Comparison of ENCODE assay signal across 18 mouse cellular contexts in genomic region chr1:156769163-156769562, GRCm38 (mm10).
"Had no signal": no experiment of that assay in that cellular context is flagged by ENCODE, and none has a peak within 500 bp of the region (broad histone marks: within the 10 kb centered on the region; RNA-seq: fewer than 3 reads in every experiment).

No protein-coding gene starts in this region.

- H3K36me3 ChIP-seq: liver, embryonic 13.5 days; lung, embryonic 15.5 days; midbrain, embryonic 15.5 days; neural tube, embryonic 13.5 days; stomach, embryonic 15.5 days had no signal

- H3K27ac ChIP-seq: left cerebral cortex, adult 2 months; liver, embryonic 13.5 days; lung, embryonic 15.5 days; macrophage; midbrain, embryonic 15.5 days; neural tube, embryonic 13.5 days; stomach, embryonic 15.5 days had no signal

- H3K4me3 ChIP-seq: left cerebral cortex, adult 2 months; liver, embryonic 13.5 days; lung, embryonic 15.5 days; megakaryocyte, embryonic 14.5 days; midbrain, embryonic 15.5 days; neural tube, embryonic 13.5 days; stomach, embryonic 15.5 days had no signal

- DNase-seq: kidney, adult 18-20 months; kidney, postnatal 25 days; liver, embryonic 13.5 days; liver, postnatal 0 days; lung, postnatal 14 days; retina, postnatal 1 day; right cerebral cortex, postnatal 4 days; spleen, adult 18-20 months; thymus, adult 2 months; thymus, postnatal 36 days had no signal

- H3K4me2 ChIP-seq: liver, embryonic 13.5 days; lung, embryonic 15.5 days; midbrain, embryonic 11.5 days; midbrain, embryonic 15.5 days; neural tube, embryonic 13.5 days; stomach, embryonic 15.5 days had no signal

- H3K4me1 ChIP-seq: liver, embryonic 13.5 days; megakaryocyte, embryonic 14.5 days; midbrain, embryonic 15.5 days; neural tube, embryonic 13.5 days; stomach, embryonic 15.5 days had no signal

- H3K9me3 ChIP-seq: midbrain, embryonic 15.5 days; stomach, embryonic 15.5 days had no signal

- H3K9ac ChIP-seq: liver, embryonic 13.5 days; liver, postnatal 0 days; lung, embryonic 15.5 days; midbrain, embryonic 15.5 days; neural tube, embryonic 13.5 days; stomach, embryonic 15.5 days had no signal

- ATAC-seq: liver, postnatal 0 days; midbrain, embryonic 15.5 days had no signal

- H3K27me3 ChIP-seq: liver, embryonic 13.5 days; lung, embryonic 15.5 days; midbrain, embryonic 15.5 days; neural tube, embryonic 13.5 days; stomach, embryonic 15.5 days had no signal
